Mouse (Mus musculus): ENCODE data around the gene Fyn. TPM values are rescaled to one million over a fixed set of nuclear protein-coding genes. Genes with fewer than 3 reads are reported as not detected.

Fyn gene
- total and polyA plus RNA-seq, 3 experiments = 14.9 to 42.4 (median 19.9) TPM

DNA sequence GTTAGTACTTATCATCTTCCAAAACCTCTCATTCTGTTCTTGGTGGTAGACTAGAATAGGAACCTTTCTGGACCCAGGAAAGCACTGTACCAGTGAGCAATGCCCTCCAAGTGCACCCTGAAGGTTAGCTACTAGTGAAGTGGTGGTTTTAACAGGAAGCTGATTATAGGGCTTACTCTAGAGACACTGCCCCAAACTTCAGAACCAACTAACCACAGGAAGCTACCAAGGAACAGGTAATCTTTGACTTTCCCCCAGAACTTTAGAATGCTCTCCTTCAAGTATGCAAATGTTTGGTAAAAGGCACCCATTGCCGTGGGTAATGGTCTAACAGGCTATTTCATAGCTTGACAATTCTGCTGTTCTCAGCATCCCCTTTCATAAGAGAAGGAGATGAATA is 231.5 kb downstream of the Fyn start:
- H3K4me3 ChIP-seq (replicated peaks in 1 of 3; ENCODE audit: low read depth in 2 of 3, low read length in 2 of 3, poor library complexity in 1 of 3) = no peak overlapping the region
- in situ Hi-C loops (cut with MboI; ENCODE audit: low pct_ligation_motif_present, low pct_unique_long_range_greater_than_20kb, low sequenced_read_pairs) = no loop called here
- DNase-seq (ENCODE audit: extremely low read depth) = no peak
- no peaks in the 10 kb centered on the region for H3K79me2 ChIP-seq (replicated peaks; ENCODE audit: control insufficient read depth, extremely low read depth, insufficient read depth, poor library complexity, severe bottlenecking)
- H3K36me3 ChIP-seq (replicated peaks in 1 of 2; ENCODE audit: control insufficient read depth in 1 of 2, insufficient read depth in 1 of 2, low read length in 1 of 2) = no peaks in the 10 kb centered on the region
- H3K27me3 ChIP-seq (replicated peaks) = no peaks in the 10 kb centered on the region
- H3K27ac ChIP-seq (ENCODE audit: insufficient read depth, low read depth) = no peak overlapping the region
- dilution Hi-C loops (cut with MboI; ENCODE audit: extremely low pct_ligation_motif_present, extremely low pct_unique_long_range_greater_than_20kb, low sequenced_read_pairs) = no loop called here
- peaks cover 0 to 18% of the 10 kb centered on the region in 2 experiments; a peak in 2 of 4 replicates for H3K4me1 ChIP-seq (ENCODE audit: control insufficient read depth in 1 of 2, insufficient read depth in 2 of 2)
- H3K4me2 ChIP-seq (ENCODE audit: insufficient read depth, low read depth, poor library complexity, severe bottlenecking) = no peak overlapping the region
- TF ChIP-seq NRF1 (IDR thresholded peaks at IDR 0.05; ENCODE audit: low read depth, low read length) (no peak), GABPA (IDR thresholded peaks at IDR 0.05; ENCODE audit: insufficient replicate concordance, low read depth, low read length) (no peak), ZMIZ1 (IDR thresholded peaks at IDR 0.05; ENCODE audit: low read depth, low read length) (no peak), BHLHE40 (IDR thresholded peaks at IDR 0.05; ENCODE audit: low read depth, low read length) (no peak), EP300 (IDR thresholded peaks at IDR 0.05; ENCODE audit: low read length) (no peak), HCFC1 (IDR thresholded peaks at IDR 0.05; ENCODE audit: low read depth, low read length) (no peak), IRF4 (IDR thresholded peaks at IDR 0.05; ENCODE audit: low read depth, low read length) (no peak), USF2 (conservative IDR thresholded peaks at IDR 0.05; ENCODE audit: low read depth, low read length) (no peak), POLR2AphosphoS2 (IDR thresholded peaks at IDR 0.05; ENCODE audit: low read depth, low read length) (no peak), MEF2A (IDR thresholded peaks at IDR 0.05; ENCODE audit: borderline replicate concordance, low read depth, low read length) (no peak), RAD21 (IDR thresholded peaks at IDR 0.05; ENCODE audit: low read depth, low read length) (no peak)
- no peak overlapping the region for H3K9ac ChIP-seq (ENCODE audit: insufficient read depth, low read depth)
- no peaks in the 10 kb centered on the region for H3K9me3 ChIP-seq (replicated peaks; ENCODE audit: low read length)

DNA sequence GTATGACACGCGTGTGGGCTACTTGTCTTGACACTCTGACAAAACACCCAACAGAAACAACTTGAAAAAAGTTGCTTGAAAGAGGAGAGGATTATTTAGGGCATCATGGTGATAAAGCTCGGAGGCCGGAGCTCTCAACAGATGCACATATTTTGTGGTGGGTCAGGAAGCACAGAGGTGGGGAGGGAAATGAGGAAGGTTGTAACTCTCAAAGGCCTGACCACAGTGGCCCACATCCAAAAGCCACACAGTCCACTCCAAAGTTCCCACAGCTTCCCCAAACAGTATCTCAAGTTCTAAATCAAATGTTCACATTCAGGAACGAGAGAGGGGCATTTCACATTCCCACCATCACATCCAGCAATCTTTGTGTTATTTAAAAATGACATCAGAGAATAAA is 232.4 kb downstream of the Fyn start:
- H3K79me2 ChIP-seq (replicated peaks; ENCODE audit: control insufficient read depth, extremely low read depth, insufficient read depth, poor library complexity, severe bottlenecking) = no peaks in the 10 kb centered on the region
- no peak for DNase-seq (ENCODE audit: extremely low read depth)
- no peaks in the 10 kb centered on the region for H3K27me3 ChIP-seq (replicated peaks)
- no peak overlapping the region for H3K4me3 ChIP-seq (replicated peaks in 1 of 3; ENCODE audit: low read depth in 2 of 3, low read length in 2 of 3, poor library complexity in 1 of 3)
- H3K36me3 ChIP-seq (replicated peaks in 1 of 2; ENCODE audit: control insufficient read depth in 1 of 2, insufficient read depth in 1 of 2, low read length in 1 of 2) = no peaks in the 10 kb centered on the region
- H3K4me1 ChIP-seq (ENCODE audit: control insufficient read depth in 1 of 2, insufficient read depth in 2 of 2) = peaks cover 0 to 18% of the 10 kb centered on the region in 2 experiments; a peak in 2 of 4 replicates
- TF ChIP-seq JUND (conservative IDR thresholded peaks at IDR 0.05; ENCODE audit: low read depth, low read length) (no peak), CTCF (conservative IDR thresholded peaks at IDR 0.05 in 1 of 2, IDR thresholded peaks at IDR 0.05 in 1 of 2; ENCODE audit: low read depth in 2 of 2, low read length in 2 of 2) (no peak), SMC3 (IDR thresholded peaks at IDR 0.05; ENCODE audit: low read depth, low read length) (no peak), MAX (IDR thresholded peaks at IDR 0.05; ENCODE audit: low read length) (no peak), MAZ (IDR thresholded peaks at IDR 0.05; ENCODE audit: low read depth, low read length) (no peak), MXI1 (IDR thresholded peaks at IDR 0.05; ENCODE audit: low read depth, low read length) (no peak), BHLHE40 (IDR thresholded peaks at IDR 0.05; ENCODE audit: low read depth, low read length) (no peak), PAX5 (IDR thresholded peaks at IDR 0.05; ENCODE audit: low read length) (no peak), MAFK (IDR thresholded peaks at IDR 0.05; ENCODE audit: insufficient replicate concordance, low read length) (no peak), RCOR1 (conservative IDR thresholded peaks at IDR 0.05; ENCODE audit: low read depth, low read length) (no peak), ZC3H11A (IDR thresholded peaks at IDR 0.05; ENCODE audit: low read depth, low read length) (no peak), TBP (conservative IDR thresholded peaks at IDR 0.05; ENCODE audit: low read depth, low read length) (no peak), SIN3A (IDR thresholded peaks at IDR 0.05; ENCODE audit: low read length) (no peak)
- H3K4me2 ChIP-seq (ENCODE audit: insufficient read depth, low read depth, poor library complexity, severe bottlenecking) = no peak overlapping the region
- H3K9me3 ChIP-seq (replicated peaks; ENCODE audit: low read length) = no peaks in the 10 kb centered on the region
- in situ Hi-C loops (cut with MboI; ENCODE audit: low pct_ligation_motif_present, low pct_unique_long_range_greater_than_20kb, low sequenced_read_pairs) (no loop called here), dilution Hi-C loops (cut with MboI; ENCODE audit: extremely low pct_ligation_motif_present, extremely low pct_unique_long_range_greater_than_20kb, low sequenced_read_pairs) (no loop called here)
- H3K9ac ChIP-seq (ENCODE audit: insufficient read depth, low read depth) = no peak overlapping the region
- no peak overlapping the region for H3K27ac ChIP-seq (ENCODE audit: insufficient read depth, low read depth)
